Mouse (Mus musculus): ENCODE data around the gene Rbm4b. TPM values are rescaled to one million over a fixed set of nuclear protein-coding genes. Genes with fewer than 3 reads are reported as not detected.
"Not testable (repeated sequence)": the region's sequence is repeated elsewhere in the genome, so short reads cannot be mapped to it uniquely, and the experiment has no call there.

Gene Rbm4b
- total RNA-seq, 4 experiments from 2014 or later, result 14.6 to 20.0 (median 17.2) TPM

GRCm38 (mm10) chr19:4810309-4810708 is 54.0 kb downstream of the Rbm4b start:
- no peak for DNase-seq (ENCODE audit: low spot score in 2 of 2)

DNA sequence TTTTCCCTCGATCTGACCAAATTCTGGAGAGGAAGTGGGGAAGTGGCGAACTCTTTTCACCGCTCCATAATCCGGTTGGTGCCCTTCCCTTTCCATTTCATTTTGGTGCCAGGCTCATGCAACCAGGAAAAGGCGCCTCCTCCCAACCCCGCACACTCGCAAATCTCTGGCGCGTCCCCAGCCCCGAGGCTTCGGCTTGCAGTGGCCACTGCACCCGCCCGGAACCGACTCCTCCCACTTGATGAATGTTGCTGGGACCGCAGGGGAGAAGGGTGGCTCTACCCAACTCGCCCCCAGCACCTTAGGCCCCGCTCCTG is 54.4 kb downstream of the Rbm4b start:
- no peak for DNase-seq (ENCODE audit: low spot score in 2 of 2)

GRCm38 (mm10) chr19:4811063-4811908 is 55.0 kb downstream of the Rbm4b start, which contains the start of the genes Gm21992 and Rbm14:
Gene Gm21992 (minus strand): TSS chr19:4811612.
Gene Rbm14 (minus strand): TSS chr19:4811634.
- DNase-seq (ENCODE audit: low spot score in 2 of 2), result peak; percentile 98 to 99

GRCm38 (mm10) chr19:4811909-4812242 is 55.6 kb downstream of the Rbm4b start:
- DNase-seq (ENCODE audit: low spot score in 2 of 2), result no peak

DNA sequence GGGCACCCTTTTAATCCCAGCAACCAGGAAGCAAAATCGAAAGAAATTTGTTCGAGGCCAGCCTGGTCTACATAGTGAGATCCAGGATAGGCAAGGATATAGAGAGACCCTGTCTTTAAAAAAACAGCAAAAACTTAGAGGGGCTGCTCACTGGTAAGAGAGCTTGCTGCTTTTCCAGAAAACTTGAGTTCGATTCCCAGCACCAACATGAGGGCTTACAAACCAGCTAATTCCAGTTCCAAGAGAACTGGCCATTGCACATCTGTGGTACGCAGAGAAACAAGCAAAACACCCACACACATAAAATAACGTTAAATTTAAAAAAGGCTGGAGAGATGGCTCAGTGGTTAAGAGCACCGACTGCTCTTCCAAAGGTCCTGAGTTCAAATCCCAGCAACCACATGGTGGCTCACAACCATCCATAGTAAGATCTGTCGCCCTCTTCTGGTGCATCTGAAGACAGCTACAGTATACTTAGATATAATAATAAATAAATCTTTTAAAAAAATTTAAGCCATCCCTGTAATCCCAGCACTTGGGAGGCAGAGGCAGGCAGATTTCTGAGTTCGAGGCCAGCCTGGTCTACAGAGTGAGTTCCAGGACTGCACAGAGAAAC is 56.1 kb downstream of the Rbm4b start:
- DNase-seq (ENCODE audit: low spot score in 2 of 2), result not testable (repeated sequence)

DNA sequence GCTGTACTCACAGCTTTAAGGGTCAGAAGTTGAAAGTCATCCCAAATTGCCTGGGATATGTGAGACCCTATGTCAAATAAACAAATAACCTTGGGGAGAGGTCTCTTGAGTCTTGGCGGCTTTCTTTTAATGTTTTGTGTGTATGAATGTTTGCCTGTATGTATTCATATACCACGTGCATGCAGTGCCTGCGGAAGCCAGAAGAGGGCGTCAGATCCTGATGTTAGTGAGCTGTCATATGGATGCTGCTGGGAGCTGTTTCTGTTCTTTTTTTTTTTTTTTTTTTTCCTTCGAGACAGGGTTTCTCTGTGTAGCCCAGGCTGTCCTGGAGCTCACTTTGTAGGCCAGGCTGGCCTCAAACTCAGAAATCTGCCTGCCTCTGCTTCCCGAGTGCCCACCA is 56.7 kb downstream of the Rbm4b start:
- no peak for DNase-seq (ENCODE audit: low spot score in 2 of 2)

Other genes starting within 250 kb of the Rbm4b start
- gene Pcx, start 246.0 kb upstream of the Rbm4b start, total RNA-seq (2022), result 10 to 100 TPM; 64.5 to 72.7 (median 68.1) TPM
- 10 to 100 TPM; 31.0 to 34.7 (median 32.0) TPM for gene Lrfn4, start 140.8 kb upstream of the Rbm4b start, total RNA-seq (2022)
- 10 to 100 TPM; 22.7 to 26.4 (median 22.7) TPM for gene Rce1, start 130.9 kb upstream of the Rbm4b start, total RNA-seq (2022)
- 1 to 10 TPM; 1.2 to 2.0 (median 1.8) TPM for gene Gm960, start 57.8 kb upstream of the Rbm4b start, total RNA-seq (2022)
- gene Sptbn2, start 45.3 kb upstream of the Rbm4b start, total RNA-seq (2022), result 100 to 1,000 TPM; 475 to 555 (median 513) TPM
- 10 to 100 TPM; 79.4 to 87.1 (median 84.8) TPM for gene Rbm4, start 37.4 kb downstream of the Rbm4b start, total RNA-seq (2022)
- gene Gm21992, start 55.1 kb downstream of the Rbm4b start, total RNA-seq (2022), result 10 to 100 TPM; 22.5 to 29.2 (median 26.0) TPM
- 10 to 100 TPM; 45.5 to 60.9 (median 54.8) TPM for gene Rbm14, start 55.1 kb downstream of the Rbm4b start, total RNA-seq (2022)
- gene Ccs, start 82.8 kb downstream of the Rbm4b start, total RNA-seq (2022), result 10 to 100 TPM; 30.9 to 44.4 (median 38.5) TPM
- gene Ccdc87, start 82.9 kb downstream of the Rbm4b start, total RNA-seq (2022), result 1 to 10 TPM; 2.1 to 2.8 (median 2.4) TPM
- gene Ctsf, start 98.6 kb downstream of the Rbm4b start, total RNA-seq (2022), result 100 to 1,000 TPM; 110 to 126 (median 119) TPM
- 1 to 10 TPM in 3 of 4 experiments, under 1 TPM in 1; 0.74 to 1.4 (median 1.1) TPM for gene Actn3, start 121.4 kb downstream of the Rbm4b start, total RNA-seq (2022)
- 10 to 100 TPM; 25.1 to 32.1 (median 25.6) TPM for gene Zdhhc24, start 122.2 kb downstream of the Rbm4b start, total RNA-seq (2022)
- gene Bbs1, start 150.1 kb downstream of the Rbm4b start, total RNA-seq (2022), result 10 to 100 TPM; 32.7 to 45.2 (median 39.3) TPM
- gene Dpp3, start 171.8 kb downstream of the Rbm4b start, total RNA-seq (2022), result 10 to 100 TPM; 38.9 to 41.3 (median 39.7) TPM
- gene Peli3, start 186.6 kb downstream of the Rbm4b start, total RNA-seq (2022), result 10 to 100 TPM; 25.5 to 31.6 (median 28.9) TPM
- 10 to 100 TPM; 51.9 to 62.5 (median 56.4) TPM for gene Mrpl11, start 205.7 kb downstream of the Rbm4b start, total RNA-seq (2022)
- 10 to 100 TPM in 2 of 4 experiments, 1 to 10 TPM in 2; 4.0 to 10.8 (median 8.3) TPM for gene Npas4, start 233.8 kb downstream of the Rbm4b start, total RNA-seq (2022)